Mouse (Mus musculus): ENCODE data around the gene Amd1.

GRCm38 (mm10) chr10:40258401-40258966 lies 43.5 kb downstream of the Amd1 start:
- TF ChIP-seq CTCF (IDR thresholded peaks at IDR 0.05; ENCODE audit: extremely low read depth, insufficient read depth, insufficient read length, insufficient replicate concordance) (peak; percentile 34; the same call in 1 of the 2 replicates), POLR2A (IDR thresholded peaks at IDR 0.05; ENCODE audit: low read depth, low read length) (peak; percentile 98)

Measured in spleen, adult 2 months (tissue).